Mouse (Mus musculus) bone marrow, adult 2 months (tissue): ENCODE measurements around the gene March10. TPM values are rescaled to one million over a fixed set of nuclear protein-coding genes. Genes with fewer than 3 reads are reported as not detected.

Source experiments
- H3K27ac ChIP-seq: fragments of 200-500 bp; 2 replicates; pipeline ENCODE4 v1.5.1; 2012; ENCODE audit warnings: low read depth, mild to moderate bottlenecking, control low read depth, inconsistent platforms, low read length; ENCODE audit not compliant: control insufficient read depth, poor library complexity, insufficient read depth
- H3K4me1 ChIP-seq: fragments of 200-500 bp; 2 replicates; pipeline ENCODE4 v1.6.1; 2011; ENCODE audit warnings: low read length; ENCODE audit not compliant: control insufficient read depth, insufficient read depth
- H3K4me3 ChIP-seq: fragments of 200-500 bp; replicated peaks from 2 replicates; pipeline ENCODE3; 2011; ENCODE audit warnings: mild to moderate bottlenecking, low read depth, low read length, control low read depth; ENCODE audit not compliant: control insufficient read depth
- CTCF ChIP-seq: fragments of 200-500 bp; IDR thresholded peaks from 2 replicates; pipeline ENCODE4 v1.5.1; 2011; ENCODE audit warnings: low read length, control low read depth; ENCODE audit not compliant: control insufficient read depth, insufficient read depth
- POLR2A ChIP-seq: fragments of 200-500 bp; IDR thresholded peaks from 2 replicates; pipeline ENCODE4 v1.6.1; 2011; ENCODE audit warnings: low read depth, mild to moderate bottlenecking, control low read depth, low read length, borderline replicate concordance; ENCODE audit not compliant: control insufficient read depth
- WGBS: fragments of 180-500 bp; shearing (Covaris S2); methylation state at CpG from one replicate; pipeline ENCODE4 v1.1.7; 2018; 5-methylcytosine and 5-hydroxymethylcytosine counted together
- polyA plus RNA-seq: library from polyadenylated mRNA; stranded (reverse); fragments of >200 nt; gene quantifications from 2 replicates; pipeline ENCODE4 v1.2.4, GENCODE M21; 2011; ENCODE audit warnings: low replicate concordance; ENCODE audit not compliant: missing spikeins, insufficient read depth, insufficient read length

Gene March10
- polyA plus RNA-seq, 1 experiment = not detected

DNA sequence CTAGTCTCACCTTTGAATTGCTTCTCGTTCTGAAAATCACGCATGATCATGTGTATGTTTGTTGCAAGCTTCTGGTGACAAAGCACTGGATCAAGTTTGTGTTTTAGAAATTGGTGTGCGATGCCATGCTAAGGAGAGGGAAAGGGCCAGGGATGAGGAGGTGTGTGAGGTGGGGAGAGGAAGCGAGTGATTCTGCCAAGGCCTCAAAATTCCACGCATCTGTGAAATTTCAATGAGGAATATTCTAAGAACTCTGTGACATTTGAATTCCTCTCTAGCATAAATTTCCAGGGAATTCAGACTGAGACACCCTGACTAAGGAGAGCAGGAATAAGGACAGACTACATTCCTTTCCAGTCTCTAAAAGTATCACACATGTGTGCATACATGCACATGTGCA is 1.4 kb downstream of the March10 start:
- Histone ChIP-seq H3K4me3 (no peak overlapping the region), H3K27ac (no peak overlapping the region), H3K4me1 (no peaks in the 10 kb centered on the region)
- 90% methylated on average over 5 of the region's 5 CpGs for WGBS
- no peak for TF ChIP-seq POLR2A
- TF ChIP-seq CTCF = no peak

DNA sequence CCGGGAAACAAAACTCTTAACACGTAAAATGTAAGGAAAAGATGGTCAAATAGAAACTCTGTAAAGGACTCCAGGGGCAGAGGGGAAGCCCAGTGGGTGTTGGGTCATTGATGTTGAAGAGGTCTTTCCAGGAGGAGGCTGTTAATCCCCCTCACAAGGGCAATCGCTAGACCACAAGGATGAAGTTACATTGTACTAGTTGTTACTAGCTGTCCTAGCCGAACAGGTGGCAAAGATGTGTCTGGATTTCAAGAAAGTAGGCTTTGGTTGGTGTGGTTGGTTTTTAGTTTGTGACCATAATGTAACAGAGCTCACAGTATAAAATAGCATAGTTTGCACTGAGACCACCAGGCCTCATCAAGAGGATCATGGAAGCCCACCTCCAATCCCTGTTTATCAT is 3.5 kb downstream of the March10 start:
- Histone ChIP-seq H3K4me1 (no peaks in the 10 kb centered on the region), H3K27ac (no peak overlapping the region), H3K4me3 (no peak overlapping the region)
- WGBS = 85% methylated on average over 4 of the region's 4 CpGs
- no peak for TF ChIP-seq CTCF
- no peak for TF ChIP-seq POLR2A

GRCm38 (mm10) chr11:105452504-105452903 is 4.0 kb downstream of the March10 start:
- Histone ChIP-seq H3K27ac (no peak overlapping the region), H3K4me1 (no peaks in the 10 kb centered on the region), H3K4me3 (no peak overlapping the region)
- TF ChIP-seq POLR2A = no peak
- TF ChIP-seq CTCF = no peak
- 84% methylated on average over 4 of the region's 4 CpGs for WGBS

DNA sequence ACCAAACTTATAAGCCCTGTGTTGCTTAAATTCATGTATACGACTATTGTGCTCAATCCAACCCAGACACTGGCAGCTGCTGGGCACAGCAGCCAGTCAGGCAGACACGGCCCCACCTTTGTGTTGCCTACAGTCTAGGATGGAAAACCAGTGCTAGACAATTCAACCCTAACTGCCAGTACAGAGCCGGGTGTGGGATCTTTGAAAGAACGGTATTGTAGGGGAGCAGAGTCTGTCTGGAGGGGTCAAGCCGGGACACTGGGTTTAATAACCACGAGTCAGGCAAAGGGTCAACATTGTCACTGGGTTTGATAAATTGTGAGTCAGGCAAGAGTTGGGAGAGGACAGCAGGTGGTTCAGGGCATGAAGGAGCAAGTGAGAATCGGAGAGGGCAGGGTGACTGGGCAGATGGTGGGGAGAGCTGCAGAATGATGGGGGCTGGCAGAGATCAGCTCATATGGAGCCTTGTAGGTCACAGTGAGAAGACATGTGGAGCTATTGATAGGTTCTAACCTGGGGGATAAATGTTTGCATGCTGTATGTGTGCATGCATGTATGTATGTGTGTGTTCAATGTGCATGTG is 4.9 kb downstream of the March10 start:
- Histone ChIP-seq H3K27ac (no peak overlapping the region), H3K4me1 (no peaks in the 10 kb centered on the region), H3K4me3 (no peak overlapping the region)
- no peak for TF ChIP-seq POLR2A
- TF ChIP-seq CTCF = no peak
- WGBS = 76% methylated on average over 7 of the region's 7 CpGs

- TF ChIP-seq CTCF (no peak), POLR2A (no peak)
- 72% methylated on average over 12 of the region's 12 CpGs for WGBS
- no peak overlapping the region for H3K27ac ChIP-seq
- no peak overlapping the region for H3K4me3 ChIP-seq
- H3K4me1 ChIP-seq = no peaks in the 10 kb centered on the region
These were observed 6.8 kb downstream of the March10 start for GRCm38 (mm10) chr11:105449581-105450315.

DNA sequence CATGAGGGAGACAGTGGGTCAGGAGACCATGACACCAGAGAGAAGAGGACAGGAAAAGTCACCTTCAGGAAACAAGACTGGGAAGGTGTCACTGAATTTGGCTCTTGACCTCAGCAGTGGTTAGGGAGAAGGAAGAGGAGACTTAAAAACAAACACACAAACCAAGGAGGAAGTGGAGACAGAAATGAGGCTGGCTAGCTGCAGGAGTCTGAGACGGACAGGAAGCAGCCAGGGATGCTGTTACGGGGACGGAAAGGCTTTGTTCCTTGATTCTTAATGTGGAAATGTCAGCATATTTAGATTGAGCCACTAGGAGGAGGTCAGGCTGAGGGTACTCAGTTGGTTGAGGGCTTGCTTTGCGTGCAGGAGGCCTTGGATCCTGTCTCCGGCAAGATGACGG is 8.9 kb downstream of the March10 start:
- H3K27ac ChIP-seq = no peak overlapping the region
- no peak overlapping the region for H3K4me3 ChIP-seq
- 41% methylated on average over 6 of the region's 6 CpGs for WGBS
- H3K4me1 ChIP-seq = no peaks in the 10 kb centered on the region
- no peak for TF ChIP-seq CTCF
- no peak for TF ChIP-seq POLR2A

DNA sequence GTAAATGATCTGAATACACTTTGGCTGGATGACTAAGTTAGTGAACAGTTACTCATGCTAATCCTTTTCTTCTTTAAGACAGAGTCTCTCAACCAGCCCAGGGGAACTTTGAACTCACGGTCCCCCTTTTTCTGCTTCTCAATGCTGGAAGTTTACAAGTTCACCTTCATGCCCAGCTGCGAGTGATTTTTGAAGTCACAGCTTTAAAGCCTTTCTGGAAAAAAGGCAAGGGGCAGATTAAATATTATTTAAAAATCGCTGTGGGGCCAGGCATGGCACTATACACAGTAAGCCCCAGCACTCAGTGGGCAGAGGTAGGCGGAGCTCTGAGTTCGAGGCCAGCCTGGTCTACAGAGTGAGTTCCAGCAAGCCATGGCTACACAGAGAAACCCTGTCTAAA is 10.3 kb downstream of the March10 start:
- 85% methylated on average over 5 of the region's 5 CpGs for WGBS
- no peaks in the 10 kb centered on the region for H3K4me1 ChIP-seq
- no peak for TF ChIP-seq CTCF
- TF ChIP-seq POLR2A = no peak
- H3K4me3 ChIP-seq = no peak overlapping the region
- no peak overlapping the region for H3K27ac ChIP-seq

DNA sequence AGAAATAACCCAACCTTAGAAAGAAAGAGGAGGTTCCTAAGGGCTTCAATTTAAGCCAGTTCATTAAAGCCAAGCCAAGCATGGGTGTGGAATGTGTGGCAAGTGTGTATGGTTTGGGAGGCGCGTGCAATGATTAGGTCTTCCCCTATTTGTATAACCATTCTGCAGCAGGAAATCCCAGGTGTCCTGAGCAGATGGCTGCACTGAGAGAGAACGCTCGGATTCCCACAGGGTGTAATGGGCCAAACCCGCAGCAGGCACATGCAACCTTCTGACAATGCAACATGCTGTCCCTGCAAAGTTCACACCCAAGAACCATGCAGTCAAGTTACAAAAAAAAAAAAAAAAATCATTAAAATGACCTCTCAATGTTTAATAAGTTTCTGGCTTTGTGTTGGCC is 10.8 kb downstream of the March10 start:
- Histone ChIP-seq H3K4me3 (no peak overlapping the region), H3K4me1 (no peaks in the 10 kb centered on the region), H3K27ac (no peak overlapping the region)
- WGBS = 76% methylated on average over 5 of the region's 5 CpGs
- TF ChIP-seq CTCF (no peak), POLR2A (no peak)
